Mouse (Mus musculus): ENCODE results near the gene Tango2. TPM values are rescaled to one million over a fixed set of nuclear protein-coding genes. Genes with fewer than 3 reads are reported as not detected.

Gene Tango2
- polyA plus RNA-seq, 1 experiment from 2014 or later = 50.3 TPM

DNA sequence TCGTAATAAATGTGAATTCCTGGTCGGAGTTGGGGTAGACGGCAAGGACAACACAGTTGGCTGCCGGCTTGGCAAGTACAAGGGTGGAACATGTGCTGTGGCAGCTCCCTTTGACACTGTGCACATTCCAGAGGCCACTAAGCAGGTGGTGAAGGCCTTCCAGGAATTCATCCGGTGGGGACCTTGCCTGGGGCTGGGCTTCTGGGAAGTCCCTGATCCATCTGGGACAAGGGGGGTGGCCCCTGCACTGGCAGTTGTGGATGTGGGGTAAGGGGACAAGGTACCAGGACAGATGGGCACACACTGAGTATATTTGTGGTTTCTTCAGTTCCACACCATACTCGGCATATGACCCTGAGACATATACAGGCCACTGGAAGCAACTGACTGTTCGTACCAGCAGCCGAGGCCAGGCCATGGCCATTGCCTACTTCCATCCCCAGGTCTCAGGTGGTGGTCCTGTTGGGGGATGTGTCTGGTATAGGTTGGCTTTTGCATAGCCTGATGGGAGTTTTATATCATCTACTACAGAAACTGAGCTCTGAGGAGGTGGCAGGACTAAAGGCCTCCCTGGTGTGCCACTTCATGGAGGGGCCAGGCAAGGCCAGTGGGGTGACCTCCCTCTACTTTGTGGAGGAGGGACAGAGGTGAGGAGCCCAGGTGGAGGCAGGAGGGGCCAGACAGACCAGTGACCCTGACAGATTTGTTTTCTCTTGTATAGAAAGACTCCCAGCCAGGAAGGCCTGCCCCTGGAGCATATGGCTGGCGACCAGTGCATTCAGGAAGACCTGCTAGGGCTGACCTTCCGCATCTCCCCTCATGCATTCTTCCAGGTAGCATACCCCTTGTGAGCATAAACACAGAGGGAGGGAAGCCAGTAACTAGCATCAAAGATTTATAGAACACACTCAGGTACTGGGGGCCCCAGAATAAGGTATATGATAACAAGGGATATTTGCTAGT is 96.8 kb downstream of the Tango2 start:
- ATAC-seq (ENCODE audit: insufficient number of reproducible peaks, low FRiP score) = no peak
- Histone ChIP-seq H3K4me2 (peak overlapping the region; percentile 93), H3K27ac (ENCODE audit: poor library complexity, severe bottlenecking) (no peak overlapping the region), H3K9ac (peak overlapping the region; percentile 30; the same call in 1 of the 2 replicates), H3K4me1 (replicated peaks) (peaks cover 35% of the 10 kb centered on the region), H3K36me3 (peaks cover 64% of the 10 kb centered on the region), H3K27me3 (replicated peaks) (no peaks in the 10 kb centered on the region), H3K4me3 (0 out of 2 replicates have a peak overlapping the region, but pooled peaks have one; percentile 86), H3K9me3 (replicated peaks) (no peaks in the 10 kb centered on the region)
- WGBS = 65% methylated on average over 10 of the region's 10 CpGs

MicroRNAs within 50 kb of the gene (microRNA counts, 519-probe panel; counts per million panel counts)
- not detected for microRNA mmu-miR-1306
- microRNA mmu-miR-185 = 4,621 counts per million, percentile 47 among the panel's probes with 10 or more counts

Small RNA genes within 50 kb of the gene (microRNA-seq; reads per million reads assigned to microRNA genes)
- gene Gm24572 (0.71 reads per million), gene Gm26219 (not detected), gene Mir1306 (178 reads per million, percentile 60 among the genes with 10 or more reads in this experiment), gene Mir185 (373 reads per million, percentile 70 among the genes with 10 or more reads in this experiment)

Other genes starting within 250 kb of the Tango2 start
- gene Rtn4r, start 220.5 kb downstream of the Tango2 start, polyA plus RNA-seq (2016; fragmentation: Nextera tagmentation; extraction: Ambion mirVana) = 0.40 and 0.44 TPM in 2 replicates
- 0.14 and 0.15 TPM in 2 replicates for gene Ccdc188, start 130.2 kb downstream of the Tango2 start, polyA plus RNA-seq (2016; fragmentation: Nextera tagmentation; extraction: Ambion mirVana)
- gene Zdhhc8, start 113.0 kb downstream of the Tango2 start, polyA plus RNA-seq (2016; fragmentation: Nextera tagmentation; extraction: Ambion mirVana) = 29.5 and 33.0 TPM in 2 replicates
- 57.2 and 61.9 TPM in 2 replicates for gene Trmt2a, start 99.4 kb downstream of the Tango2 start, polyA plus RNA-seq (2016; fragmentation: Nextera tagmentation; extraction: Ambion mirVana)
- 512 and 519 TPM in 2 replicates for gene Ranbp1, start 99.4 kb downstream of the Tango2 start, polyA plus RNA-seq (2016; fragmentation: Nextera tagmentation; extraction: Ambion mirVana)
- 1.2 and 1.7 TPM in 2 replicates for gene Gm49776, start 89.8 kb downstream of the Tango2 start, polyA plus RNA-seq (2016; fragmentation: Nextera tagmentation; extraction: Ambion mirVana)
- gene Dgcr8, start 58.9 kb downstream of the Tango2 start, polyA plus RNA-seq (2016; fragmentation: Nextera tagmentation; extraction: Ambion mirVana) = 24.0 and 24.9 TPM in 2 replicates
- gene Arvcf, start 79 bp upstream of the Tango2 start, polyA plus RNA-seq (2016; fragmentation: Nextera tagmentation; extraction: Ambion mirVana) = 32.5 and 36.9 TPM in 2 replicates
- gene Txnrd2, start 78.3 kb upstream of the Tango2 start, polyA plus RNA-seq (2016; fragmentation: Nextera tagmentation; extraction: Ambion mirVana) = 34.9 and 37.2 TPM in 2 replicates
- 88.2 and 90.8 TPM in 2 replicates for gene Comt, start 78.7 kb upstream of the Tango2 start, polyA plus RNA-seq (2016; fragmentation: Nextera tagmentation; extraction: Ambion mirVana)
- gene Gnb1l, start 150.6 kb upstream of the Tango2 start, polyA plus RNA-seq (2016; fragmentation: Nextera tagmentation; extraction: Ambion mirVana) = 7.8 and 8.0 TPM in 2 replicates
- 1.1 TPM in 2 replicates for gene Rtl10, start 150.8 kb upstream of the Tango2 start, polyA plus RNA-seq (2016; fragmentation: Nextera tagmentation; extraction: Ambion mirVana)
- gene Tbx1, start 242.6 kb upstream of the Tango2 start, polyA plus RNA-seq (2016; fragmentation: Nextera tagmentation; extraction: Ambion mirVana) = 0.13 and 0.67 TPM in 2 replicates

All from heart, embryonic 12.5 days (tissue).